Mouse (Mus musculus) limb, embryonic 14.5 days (tissue): ENCODE measurements at regions not wholly inside any gene's neighbourhood (a gene's known extent, or its start where the extent isn't known, plus 50 kb on each side); places are given as distances from the start of the nearest gene placed in this dataset.

Experiments
- ATAC-seq: fragments of 200-750 bp; cut with Nextera tagmentation; 2 replicates; pipeline ENCODE4 v1.8.0; 2017; ENCODE audit warnings: low read depth, moderate number of reproducible peaks, moderate TSS enrichment; ENCODE audit not compliant: low FRiP score
- DNase-seq: peaks from one replicate; pipeline ENCODE4 v3.0.0-alpha.2; 2015; ENCODE audit warnings: low spot score
- H3K27ac ChIP-seq: fragments of 300-500 bp; sonication (generic); replicated peaks from 2 replicates; pipeline ENCODE4 v1.5.1; 2014; ENCODE audit warnings: low read depth, mild to moderate bottlenecking, low read length, moderate library complexity, mixed read lengths
- H3K27me3 ChIP-seq: fragments of 300-500 bp; sonication (generic); 2 replicates; pipeline ENCODE4 v1.6.1; 2014; ENCODE audit warnings: low read length, mixed read lengths; ENCODE audit not compliant: control insufficient read depth, insufficient read depth
- H3K36me3 ChIP-seq: fragments of 300-500 bp; sonication (generic); 2 replicates; pipeline ENCODE4 v1.6.1; 2014; ENCODE audit warnings: mild to moderate bottlenecking, low read length, moderate library complexity, mixed read lengths; ENCODE audit not compliant: control insufficient read depth, insufficient read depth
- H3K4me1 ChIP-seq: fragments of 300-500 bp; sonication (generic); 2 replicates; pipeline ENCODE4 v1.6.1; 2014; ENCODE audit warnings: antibody characterized with exemption, low read length, mixed read lengths; ENCODE audit not compliant: control insufficient read depth, insufficient read depth
- H3K4me2 ChIP-seq: fragments of 300-500 bp; sonication (generic); replicated peaks from 2 replicates; pipeline ENCODE4 v1.6.1; 2014; ENCODE audit warnings: low read depth, mild to moderate bottlenecking, low read length, moderate library complexity; ENCODE audit not compliant: severe bottlenecking
- H3K4me3 ChIP-seq: fragments of 300-500 bp; sonication (generic); replicated peaks from 2 replicates; pipeline ENCODE4 v1.5.1; 2014; ENCODE audit warnings: low read length
- H3K9ac ChIP-seq: fragments of 300-500 bp; sonication (generic); 2 replicates; pipeline ENCODE4 v1.6.1; 2014; ENCODE audit warnings: mild to moderate bottlenecking, low read depth, low read length, moderate library complexity; ENCODE audit not compliant: severe bottlenecking
- H3K9me3 ChIP-seq: fragments of 300-500 bp; sonication (generic); 2 replicates; pipeline ENCODE4 v1.6.1; 2016; ENCODE audit warnings: low read length; ENCODE audit not compliant: control insufficient read depth
- POLR2A ChIP-seq: fragments of 200-500 bp; IDR thresholded peaks from 2 replicates; pipeline ENCODE4 v1.8.0; 2012; ENCODE audit warnings: inconsistent platforms, mild to moderate bottlenecking, moderate library complexity, borderline replicate concordance; ENCODE audit not compliant: insufficient read depth, insufficient read length; ENCODE audit errors: extremely low read depth
- WGBS: fragments of 180-500 bp; shearing (Covaris S2); extraction: QIAGEN DNeasy Blood & Tissue Kit; methylation state at CpG from one replicate; pipeline ENCODE4 v1.1.7; 2014; 5-methylcytosine and 5-hydroxymethylcytosine counted together

GRCm38 (mm10) chr11:71891181-71891580, 141.5 kb downstream of the Wscd1 start:
- H3K27me3 ChIP-seq, result no peaks in the 10 kb centered on the region
- H3K27ac ChIP-seq, result no peak overlapping the region
- H3K4me3 ChIP-seq, result no peak overlapping the region
- whole genome bisulfite sequencing, result 89% methylated on average over 1 of the region's 1 CpGs
- no peaks in the 10 kb centered on the region for H3K36me3 ChIP-seq
- H3K9me3 ChIP-seq, result no peaks in the 10 kb centered on the region
- TF ChIP-seq POLR2A, result no peak
- no peak overlapping the region for H3K9ac ChIP-seq
- H3K4me2 ChIP-seq, result no peak overlapping the region
- ATAC-seq, result no peak
- no peaks in the 10 kb centered on the region for H3K4me1 ChIP-seq
- DNase-seq, result no peak

- H3K9me3 ChIP-seq, result no peaks in the 10 kb centered on the region
- 88% methylated on average over 4 of the region's 4 CpGs for WGBS
- ATAC-seq, result no peak
- no peak for TF ChIP-seq POLR2A
- H3K4me1 ChIP-seq, result no peaks in the 10 kb centered on the region
- H3K36me3 ChIP-seq, result no peaks in the 10 kb centered on the region
- no peaks in the 10 kb centered on the region for H3K27me3 ChIP-seq
- no peak overlapping the region for H3K27ac ChIP-seq
- DNase-seq, result no peak
- no peak overlapping the region for H3K4me2 ChIP-seq
- no peak overlapping the region for H3K9ac ChIP-seq
- H3K4me3 ChIP-seq, result no peak overlapping the region
Measured at GRCm38 (mm10) chr11:71889161-71889560, 139.4 kb downstream of the Wscd1 start.

- H3K27ac ChIP-seq, result no peak overlapping the region
- no peaks in the 10 kb centered on the region for H3K36me3 ChIP-seq
- TF ChIP-seq POLR2A, result no peak
- no peaks in the 10 kb centered on the region for H3K4me1 ChIP-seq
- ATAC-seq, result no peak
- H3K9me3 ChIP-seq, result no peaks in the 10 kb centered on the region
- H3K4me2 ChIP-seq, result no peak overlapping the region
- no peaks in the 10 kb centered on the region for H3K27me3 ChIP-seq
- 13% methylated on average over 4 of the region's 4 CpGs for WGBS
- H3K9ac ChIP-seq, result no peak overlapping the region
- no peak for DNase-seq
- no peak overlapping the region for H3K4me3 ChIP-seq
Measured at GRCm38 (mm10) chr11:71887211-71887610, 137.5 kb downstream of the Wscd1 start.

- H3K9me3 ChIP-seq, result no peaks in the 10 kb centered on the region
- no peak overlapping the region for H3K9ac ChIP-seq
- TF ChIP-seq POLR2A, result no peak
- no peaks in the 10 kb centered on the region for H3K36me3 ChIP-seq
- DNase-seq (no peak), ATAC-seq (no peak)
- no peak overlapping the region for H3K4me3 ChIP-seq
- H3K27ac ChIP-seq, result no peak overlapping the region
- WGBS, result 32% methylated on average over 4 of the region's 4 CpGs
- H3K27me3 ChIP-seq, result no peaks in the 10 kb centered on the region
- no peak overlapping the region for H3K4me2 ChIP-seq
- no peaks in the 10 kb centered on the region for H3K4me1 ChIP-seq
Measured at GRCm38 (mm10) chr11:71886771-71887170, 137.1 kb downstream of the Wscd1 start.

GRCm38 (mm10) chr11:71884861-71885260, 135.1 kb downstream of the Wscd1 start:
- H3K36me3 ChIP-seq, result no peaks in the 10 kb centered on the region
- no peaks in the 10 kb centered on the region for H3K4me1 ChIP-seq
- ATAC-seq, result no peak
- no peak overlapping the region for H3K4me2 ChIP-seq
- H3K27me3 ChIP-seq, result no peaks in the 10 kb centered on the region
- no peak for TF ChIP-seq POLR2A
- no peak overlapping the region for H3K9ac ChIP-seq
- DNase-seq, result no peak
- no peaks in the 10 kb centered on the region for H3K9me3 ChIP-seq
- 63% methylated on average over 6 of the region's 6 CpGs for WGBS
- H3K4me3 ChIP-seq, result no peak overlapping the region
- no peak overlapping the region for H3K27ac ChIP-seq

GRCm38 (mm10) chr11:71881841-71882240, 132.1 kb downstream of the Wscd1 start:
- TF ChIP-seq POLR2A, result no peak
- Histone ChIP-seq H3K27ac (no peak overlapping the region), H3K27me3 (no peaks in the 10 kb centered on the region)

More at GRCm38 (mm10) chr11:71881841-71882240, 132.1 kb downstream of the Wscd1 start:
- H3K4me3 ChIP-seq, result no peak overlapping the region
- H3K4me1 ChIP-seq, result no peaks in the 10 kb centered on the region
- H3K4me2 ChIP-seq, result no peak overlapping the region
- DNase-seq (no peak), ATAC-seq (no peak)
- no peaks in the 10 kb centered on the region for H3K36me3 ChIP-seq
- 65% methylated on average over 1 of the region's 1 CpGs for WGBS
- no peaks in the 10 kb centered on the region for H3K9me3 ChIP-seq
- H3K9ac ChIP-seq, result no peak overlapping the region
